ENCODE assay signal across 13 mouse cellular contexts in genomic region chr6:71801714-71802094, GRCm38 (mm10). TPM values are rescaled to one million over a fixed set of nuclear protein-coding genes. Genes with fewer than 3 reads are reported as not detected.
DNase-seq lines count a peak whose midpoint lies in the region; ATAC-seq lines count a peak whose summit lies in the region.
"Had no signal": no experiment of that assay in that cellular context is flagged by ENCODE, and none has a peak within 500 bp of the region (broad histone marks: within the 10 kb centered on the region; RNA-seq: fewer than 3 reads in every experiment).

No protein-coding gene starts in this region.

- peak overlapping the region; percentile 72 for H3K4me3 ChIP-seq in megakaryocyte, embryonic 14.5 days (replicated peaks)
- H3K4me3 ChIP-seq in intestine, embryonic 15.5 days (replicated peaks) = no peak overlapping the region
- H3K4me3 ChIP-seq: lung, embryonic 15.5 days; stomach, embryonic 15.5 days had no signal

- H3K9ac ChIP-seq in intestine, embryonic 15.5 days = no peak overlapping the region
- H3K9ac ChIP-seq: hindbrain, embryonic 14.5 days; lung, embryonic 15.5 days; stomach, embryonic 15.5 days had no signal

- H3K4me2 ChIP-seq in intestine, embryonic 15.5 days (replicated peaks) = no peak overlapping the region
- H3K4me2 ChIP-seq: hindbrain, embryonic 14.5 days; lung, embryonic 15.5 days; stomach, embryonic 15.5 days had no signal

- H3K36me3 ChIP-seq in megakaryocyte, embryonic 14.5 days (replicated peaks; ENCODE audit: low read length) = no peaks in the 10 kb centered on the region
- H3K36me3 ChIP-seq in intestine, embryonic 15.5 days = no peaks in the 10 kb centered on the region
- H3K36me3 ChIP-seq: lung, embryonic 15.5 days; stomach, embryonic 15.5 days had no signal

- peak; percentile 66 to 85 for DNase-seq in left cerebral cortex, postnatal 14 days (ENCODE audit: low spot score in 2 of 2)
- DNase-seq in right cerebral cortex, postnatal 14 days = peak; percentile 55
- DNase-seq in kidney, postnatal 10 days = no peak
- DNase-seq in urinary bladder, postnatal 36 days (ENCODE audit: low spot score in 2 of 2) = no peak
- DNase-seq: heart, adult 18-20 months; kidney, postnatal 36 days had no signal

- WGBS in intestine, embryonic 15.5 days = 75% methylated on average over 10 of the region's 10 CpGs

- ATAC-seq in megakaryocyte, adult 5-6 weeks (ENCODE audit: poor library complexity, severe bottlenecking) = no peak
- peak; percentile 22; the same call in 1 of the 2 replicates for ATAC-seq in erythroid progenitor cell, adult 5-6 weeks (replicated peaks; ENCODE audit: low FRiP score, poor library complexity, severe bottlenecking)
- no peak for ATAC-seq in intestine, embryonic 15.5 days

- H3K27ac ChIP-seq in intestine, embryonic 15.5 days = no peak overlapping the region
- H3K27ac ChIP-seq: hindbrain, embryonic 14.5 days; lung, embryonic 15.5 days; stomach, embryonic 15.5 days had no signal

- no peaks in the 10 kb centered on the region; the same call in 1 of the 2 replicates for H3K9me3 ChIP-seq in megakaryocyte, embryonic 14.5 days
- H3K9me3 ChIP-seq in intestine, embryonic 15.5 days = no peaks in the 10 kb centered on the region
- H3K9me3 ChIP-seq: lung, embryonic 15.5 days; stomach, embryonic 15.5 days had no signal

- intact Hi-C loops in left cerebral cortex, postnatal 14 days (cut with DNase I) = loop anchor here (5.0 to 10.0 kb wide), 3 partner anchors 94 to 637 kb away; partner anchors contain the start of gene Reep1

- peaks cover 28% of the 10 kb centered on the region for H3K27me3 ChIP-seq in megakaryocyte, embryonic 14.5 days (replicated peaks)
- H3K27me3 ChIP-seq in intestine, embryonic 15.5 days (replicated peaks) = no peaks in the 10 kb centered on the region
- H3K27me3 ChIP-seq: lung, embryonic 15.5 days; stomach, embryonic 15.5 days had no signal

- H3K4me1 ChIP-seq in megakaryocyte, embryonic 14.5 days = peaks cover 67% of the 10 kb centered on the region
- H3K4me1 ChIP-seq in intestine, embryonic 15.5 days (replicated peaks) = no peaks in the 10 kb centered on the region
- H3K4me1 ChIP-seq: stomach, embryonic 15.5 days had no signal

RNA-seq across cellular contexts. Expression of gene Mrpl35, which starts 25.1 kb away (rescaled TPM):
- 1.00 TPM in 1 of 2 replicates, not detected in the other for polyA plus RNA-seq in megakaryocyte, embryonic 14.5 days (2012; ENCODE audit: insufficient read depth, low replicate concordance)
- total RNA-seq in megakaryocyte, adult 5-6 weeks (2015) = 24.7 and 25.6 TPM in 2 replicates
- 12.0 and 18.1 TPM in 2 replicates for total RNA-seq in megakaryocyte, adult 5-6 weeks (2017)
- total RNA-seq in erythroid progenitor cell, adult 5-6 weeks (2015; ENCODE audit: low replicate concordance) = 5.8 and 5.9 TPM in 2 replicates
- 8.0 and 17.9 TPM in 2 replicates for total RNA-seq in erythroid progenitor cell, adult 5-6 weeks (2017; ENCODE audit: low replicate concordance)
- 10 to 100 TPM; 31.3 to 32.3 TPM for total RNA-seq in left cerebral cortex, postnatal 14 days (2021)
- polyA plus RNA-seq in intestine, embryonic 15.5 days (2015; fragmentation: Nextera tagmentation; extraction: Ambion mirVana) = 74.3 and 74.8 TPM in 2 replicates

RNA-seq across cellular contexts. Expression of gene Immt, which starts 29.4 kb away (rescaled TPM):
- 14.5 and 15.8 TPM in 2 replicates for polyA plus RNA-seq in megakaryocyte, embryonic 14.5 days (2012; ENCODE audit: insufficient read depth, low replicate concordance)
- total RNA-seq in megakaryocyte, adult 5-6 weeks (2015) = 97.2 and 101 TPM in 2 replicates
- total RNA-seq in megakaryocyte, adult 5-6 weeks (2017) = 76.5 and 88.6 TPM in 2 replicates
- 72.1 and 78.4 TPM in 2 replicates for total RNA-seq in erythroid progenitor cell, adult 5-6 weeks (2015; ENCODE audit: low replicate concordance)
- 79.6 and 98.6 TPM in 2 replicates for total RNA-seq in erythroid progenitor cell, adult 5-6 weeks (2017; ENCODE audit: low replicate concordance)
- total RNA-seq in left cerebral cortex, postnatal 14 days (2021) = 100 to 1,000 TPM; 137 to 141 TPM
- 241 and 242 TPM in 2 replicates for polyA plus RNA-seq in intestine, embryonic 15.5 days (2015; fragmentation: Nextera tagmentation; extraction: Ambion mirVana)

Comparison
In these comparisons a context has a peak if more than half of its experiments do, and no peak if none do; other contexts are left out.
1. DNase-seq: peak in left cerebral cortex, postnatal 14 days (2 of 2) and right cerebral cortex, postnatal 14 days (single experiment); none in kidney, postnatal 10 days (single experiment) and urinary bladder, postnatal 36 days (0 of 2).